Comparison of ENCODE assay signal across 13 mouse cellular contexts in the genomic region with DNA sequence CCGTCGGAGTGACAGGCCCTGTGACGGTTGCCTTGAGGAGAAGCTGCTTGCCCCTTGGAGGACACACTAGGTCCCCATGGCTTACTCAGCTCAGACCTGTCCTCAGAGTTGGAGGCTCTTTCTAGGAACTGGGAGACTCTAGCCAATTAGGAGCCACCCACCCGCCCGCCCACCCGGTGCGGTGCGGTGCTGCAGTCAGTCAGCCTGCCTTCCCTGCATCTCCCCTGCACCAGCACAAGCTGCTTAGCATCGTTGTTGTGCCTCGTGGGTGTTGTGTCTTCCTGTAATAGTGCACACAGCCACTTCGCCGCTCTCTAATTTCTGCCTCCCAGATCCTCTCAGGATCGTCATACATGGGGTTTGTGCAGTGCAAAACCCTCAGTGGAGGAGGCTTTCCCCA.
DNase-seq lines count a peak whose midpoint lies in the region; ATAC-seq lines count a peak whose summit lies in the region.
"Had no signal": no experiment of that assay in that cellular context is flagged by ENCODE, and none has a peak within 500 bp of the region (broad histone marks: within the 10 kb centered on the region; RNA-seq: fewer than 3 reads in every experiment).

No protein-coding gene starts in this region.

- peak overlapping the region; percentile 81 for H3K27ac ChIP-seq in forebrain, embryonic 13.5 days
- H3K27ac ChIP-seq in hindbrain, embryonic 15.5 days (replicated peaks) = peak overlapping the region; percentile 67
- H3K27ac ChIP-seq in neural tube, embryonic 13.5 days (replicated peaks) = peak overlapping the region; percentile 86

- intact Hi-C loops in left cerebral cortex, postnatal 10 days (cut with DNase I) = loop anchor here (5.0 kb wide), 1 partner anchor 42 kb away; no protein-coding TSS in a partner anchor

- peak; percentile 22 to 57 for DNase-seq in left cerebral cortex, adult 18-20 months (ENCODE audit: low spot score in 2 of 2)
- DNase-seq in left cerebral cortex, postnatal 10 days (ENCODE audit: extremely low spot score in 1 of 2, low spot score in 2 of 2) = no peak
- no peak for DNase-seq in ovary, postnatal 14 days (ENCODE audit: low spot score)
- DNase-seq in T-cell, adult 2 months (ENCODE audit: low spot score) = no peak
- no peak for DNase-seq in urinary bladder, postnatal 10 days (ENCODE audit: low spot score)
- DNase-seq: adrenal gland, postnatal 25 days; cerebellum, adult 2 months; kidney, adult 2 months; liver, postnatal 0 days had no signal

- peak overlapping the region; percentile 48; the same call in 1 of the 2 replicates for H3K9ac ChIP-seq in forebrain, embryonic 13.5 days
- no peak overlapping the region for H3K9ac ChIP-seq in hindbrain, embryonic 15.5 days
- peak overlapping the region; percentile 43 for H3K9ac ChIP-seq in neural tube, embryonic 13.5 days
- H3K9ac ChIP-seq: heart, embryonic 13.5 days; liver, postnatal 0 days had no signal

- H3K4me3 ChIP-seq in forebrain, embryonic 13.5 days = no peak overlapping the region
- H3K4me3 ChIP-seq in hindbrain, embryonic 15.5 days = no peak overlapping the region
- H3K4me3 ChIP-seq in neural tube, embryonic 13.5 days = no peak overlapping the region
- H3K4me3 ChIP-seq: heart, embryonic 13.5 days had no signal

- ATAC-seq in forebrain, embryonic 13.5 days = peak; percentile 58
- peak; percentile 21; the same call in 1 of the 2 replicates for ATAC-seq in hindbrain, embryonic 15.5 days (ENCODE audit: low FRiP score, low read depth)
- peak; percentile 43 for ATAC-seq in neural tube, embryonic 13.5 days (ENCODE audit: low read depth)
- ATAC-seq: liver, postnatal 0 days had no signal

- 11% methylated on average over 13 of the region's 13 CpGs for WGBS in forebrain, embryonic 13.5 days
- WGBS in hindbrain, embryonic 15.5 days = 34% methylated on average over 13 of the region's 13 CpGs
- 41% methylated on average over 13 of the region's 13 CpGs for WGBS in neural tube, embryonic 13.5 days

- no peaks in the 10 kb centered on the region for H3K27me3 ChIP-seq in forebrain, embryonic 13.5 days
- no peaks in the 10 kb centered on the region for H3K27me3 ChIP-seq in hindbrain, embryonic 15.5 days
- H3K27me3 ChIP-seq in neural tube, embryonic 13.5 days = no peaks in the 10 kb centered on the region

- no peaks in the 10 kb centered on the region for H3K36me3 ChIP-seq in forebrain, embryonic 13.5 days (ENCODE audit: poor library complexity, severe bottlenecking)
- H3K36me3 ChIP-seq in hindbrain, embryonic 15.5 days = no peaks in the 10 kb centered on the region
- no peaks in the 10 kb centered on the region for H3K36me3 ChIP-seq in neural tube, embryonic 13.5 days
- H3K36me3 ChIP-seq: heart, embryonic 13.5 days had no signal

- peak overlapping the region; percentile 46 for H3K4me2 ChIP-seq in forebrain, embryonic 13.5 days
- 0 out of 2 replicates have a peak overlapping the region, but pooled peaks have one; percentile 5 for H3K4me2 ChIP-seq in hindbrain, embryonic 15.5 days
- H3K4me2 ChIP-seq in neural tube, embryonic 13.5 days = no peak overlapping the region
- H3K4me2 ChIP-seq: heart, embryonic 13.5 days had no signal

- H3K4me1 ChIP-seq in forebrain, embryonic 13.5 days = peaks cover 63% of the 10 kb centered on the region
- peaks cover 50% of the 10 kb centered on the region for H3K4me1 ChIP-seq in hindbrain, embryonic 15.5 days (replicated peaks)
- peaks cover 64% of the 10 kb centered on the region for H3K4me1 ChIP-seq in neural tube, embryonic 13.5 days (replicated peaks)

- no peaks in the 10 kb centered on the region for H3K9me3 ChIP-seq in forebrain, embryonic 13.5 days (replicated peaks)
- H3K9me3 ChIP-seq in hindbrain, embryonic 15.5 days = no peaks in the 10 kb centered on the region
- H3K9me3 ChIP-seq in neural tube, embryonic 13.5 days = no peaks in the 10 kb centered on the region
- H3K9me3 ChIP-seq: heart, embryonic 13.5 days had no signal

Comparison
In these comparisons a context has a peak if more than half of its experiments do, and no peak if none do; other contexts are left out.
1. DNase-seq: peak in left cerebral cortex, adult 18-20 months (2 of 2); none in left cerebral cortex, postnatal 10 days (0 of 2), ovary, postnatal 14 days (single experiment), T-cell, adult 2 months (single experiment) and urinary bladder, postnatal 10 days (single experiment).
2. Peak in every context shown above with its lines, with median percentiles within 50 percentile points of each other: ATAC-seq and H3K27ac ChIP-seq.